8 mouse cellular contexts compared by ENCODE assay signal in the genomic region with DNA sequence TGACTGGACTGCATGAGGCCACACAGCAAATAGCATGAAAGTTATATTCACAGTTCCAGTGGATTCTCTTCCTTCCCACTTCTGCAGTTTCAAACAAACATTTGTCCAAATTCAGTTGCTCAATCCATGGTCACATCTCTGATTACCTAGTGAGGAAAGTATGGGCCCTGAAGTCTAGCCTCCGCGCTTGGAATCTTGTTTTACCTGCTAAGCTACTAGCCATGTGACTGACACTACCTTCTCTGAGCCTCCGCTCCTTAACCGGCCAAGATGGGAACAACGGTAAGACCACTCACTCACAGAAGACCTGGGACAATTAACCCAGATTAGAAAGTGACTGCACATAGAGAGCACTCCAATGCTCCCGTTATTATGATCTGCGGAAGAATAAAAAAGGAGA. TPM values are rescaled to one million over a fixed set of nuclear protein-coding genes. Genes with fewer than 3 reads are reported as not detected.
DNase-seq lines count a peak whose midpoint lies in the region; ATAC-seq and TF ChIP-seq lines count a peak whose summit lies in the region.

No protein-coding gene starts in this region.

- H3K9ac ChIP-seq in heart, adult 2 months (ENCODE audit: low read depth, low read length) = no peak overlapping the region; the same call in 1 of the 2 replicates
- H3K9ac ChIP-seq in intestine, embryonic 14.5 days (ENCODE audit: low read length) = peak overlapping the region; percentile 58

- no peak for DNase-seq in heart, adult 2 months
- no peak for DNase-seq in heart, postnatal 36 days
- no peak for DNase-seq in embryonic facial prominence, embryonic 10.5 days (ENCODE audit: low spot score)
- DNase-seq in intestine, embryonic 14.5 days (ENCODE audit: low spot score) = peak; percentile 69
- DNase-seq in midbrain, embryonic 10.5 days (ENCODE audit: low spot score) = no peak
- DNase-seq in cerebellum, adult 9-11 months = no peak
- no peak for DNase-seq in left cerebral cortex, postnatal 4 days
- DNase-seq in cerebellum, postnatal 10 days = no peak

- H3K9me3 ChIP-seq in embryonic facial prominence, embryonic 10.5 days = no peaks in the 10 kb centered on the region
- no peaks in the 10 kb centered on the region for H3K9me3 ChIP-seq in intestine, embryonic 14.5 days (ENCODE audit: control insufficient read depth, low read length)
- H3K9me3 ChIP-seq in midbrain, embryonic 10.5 days (replicated peaks) = no peaks in the 10 kb centered on the region

- peaks cover 2% of the 10 kb centered on the region for H3K4me1 ChIP-seq in heart, adult 2 months (ENCODE audit: control insufficient read depth, insufficient read depth, low read length)
- peaks cover 18% of the 10 kb centered on the region for H3K4me1 ChIP-seq in embryonic facial prominence, embryonic 10.5 days
- H3K4me1 ChIP-seq in intestine, embryonic 14.5 days (replicated peaks; ENCODE audit: control insufficient read depth, insufficient read depth, low read length) = no peaks in the 10 kb centered on the region
- H3K4me1 ChIP-seq in midbrain, embryonic 10.5 days = peaks cover 10% of the 10 kb centered on the region

- intact Hi-C loops in heart, adult 2 months (cut with DNase I) = no loop called here
- intact Hi-C loops in heart, postnatal 36 days (cut with DNase I) = no loop called here
- intact Hi-C loops in left cerebral cortex, postnatal 4 days (cut with DNase I) = no loop called here

- H3K4me2 ChIP-seq in intestine, embryonic 14.5 days (ENCODE audit: low read length) = peak overlapping the region; percentile 68

- H3K27ac ChIP-seq in heart, adult 2 months = peak overlapping the region; percentile 34
- peak overlapping the region; percentile 36 for H3K27ac ChIP-seq in embryonic facial prominence, embryonic 10.5 days (replicated peaks)
- H3K27ac ChIP-seq in intestine, embryonic 14.5 days (ENCODE audit: low read depth) = peak overlapping the region; percentile 81
- H3K27ac ChIP-seq in midbrain, embryonic 10.5 days (replicated peaks) = peak overlapping the region; percentile 61; the same call in 1 of the 2 replicates

- 28% methylated on average over 7 of the region's 7 CpGs for WGBS in heart, adult 2 months
- WGBS in embryonic facial prominence, embryonic 10.5 days = 13% methylated on average over 7 of the region's 7 CpGs
- 13% methylated on average over 7 of the region's 7 CpGs for WGBS in intestine, embryonic 14.5 days
- 12% methylated on average over 7 of the region's 7 CpGs for WGBS in midbrain, embryonic 10.5 days

- H3K27me3 ChIP-seq in heart, adult 2 months (ENCODE audit: control insufficient read depth, insufficient read depth, low read length) = no peaks in the 10 kb centered on the region
- peaks cover 39% of the 10 kb centered on the region for H3K27me3 ChIP-seq in embryonic facial prominence, embryonic 10.5 days (replicated peaks; ENCODE audit: low read depth, poor library complexity, severe bottlenecking)
- H3K27me3 ChIP-seq in intestine, embryonic 14.5 days (replicated peaks; ENCODE audit: control insufficient read depth, insufficient read depth, low read length) = no peaks in the 10 kb centered on the region
- peaks cover 35% of the 10 kb centered on the region for H3K27me3 ChIP-seq in midbrain, embryonic 10.5 days (ENCODE audit: low read depth, poor library complexity, severe bottlenecking)

- no peak for TF ChIP-seq EP300 in heart, adult 2 months (IDR thresholded peaks at IDR 0.05; ENCODE audit: insufficient read depth, low read depth, low read length)

- peak; percentile 76; the same call in 1 of the 2 replicates for ATAC-seq in intestine, embryonic 14.5 days (replicated peaks; ENCODE audit: low FRiP score, low TSS enrichment, low read depth)

- TF ChIP-seq CTCF in heart, adult 2 months (IDR thresholded peaks at IDR 0.05) = no peak

- no peaks in the 10 kb centered on the region for H3K36me3 ChIP-seq in heart, adult 2 months (ENCODE audit: control insufficient read depth, insufficient read depth, low read length)
- H3K36me3 ChIP-seq in embryonic facial prominence, embryonic 10.5 days (replicated peaks) = no peaks in the 10 kb centered on the region
- no peaks in the 10 kb centered on the region for H3K36me3 ChIP-seq in intestine, embryonic 14.5 days (ENCODE audit: control insufficient read depth, insufficient read depth, low read length)
- no peaks in the 10 kb centered on the region for H3K36me3 ChIP-seq in midbrain, embryonic 10.5 days

- no peak for TF ChIP-seq POLR2A in heart, adult 2 months (IDR thresholded peaks at IDR 0.05; ENCODE audit: insufficient read depth, low read depth, low read length)

- H3K79me2 ChIP-seq in heart, adult 2 months (replicated peaks; ENCODE audit: control insufficient read depth, insufficient read depth, low read length) = no peaks in the 10 kb centered on the region

- peak overlapping the region; percentile 35 for H3K4me3 ChIP-seq in heart, adult 2 months
- H3K4me3 ChIP-seq in embryonic facial prominence, embryonic 10.5 days = peak overlapping the region; percentile 48
- H3K4me3 ChIP-seq in intestine, embryonic 14.5 days (ENCODE audit: low read depth, low read length) = peak overlapping the region; percentile 48
- H3K4me3 ChIP-seq in midbrain, embryonic 10.5 days = peak overlapping the region; percentile 54

RNA-seq across cellular contexts. Expression of gene 2310030G06Rik, which starts 0.5 kb away (rescaled TPM):
- 1 to 10 TPM; 2.9 to 4.3 TPM for total RNA-seq in heart, adult 2 months (2021)
- polyA plus RNA-seq in heart, adult 2 months (2012; rRNA removed) = 5.6 and 7.4 TPM in 2 replicates
- total RNA-seq in heart, postnatal 36 days (2021) = 1 to 10 TPM; 2.5 to 5.5 TPM
- 3.8 and 4.1 TPM in 2 replicates for polyA plus RNA-seq in embryonic facial prominence, embryonic 10.5 days (2016; fragmentation: Nextera tagmentation; extraction: Ambion mirVana)
- 10.3 and 12.7 TPM in 2 replicates for polyA plus RNA-seq in intestine, embryonic 14.5 days (2014; fragmentation: Nextera tagmentation; extraction: Ambion mirVana)
- 1.4 TPM in 2 replicates for polyA plus RNA-seq in midbrain, embryonic 10.5 days (2016; fragmentation: Nextera tagmentation; extraction: Ambion mirVana)
- 1 to 10 TPM; 1.8 to 2.0 TPM for total RNA-seq in left cerebral cortex, postnatal 4 days (2021)

RNA-seq across cellular contexts. Expression of gene Cryab, which starts 5.3 kb away (rescaled TPM):
- total RNA-seq in heart, adult 2 months (2021) = 1,000 to 10,000 TPM; 2,783 to 3,339 TPM
- 3,110 and 4,349 TPM in 2 replicates for polyA plus RNA-seq in heart, adult 2 months (2012; rRNA removed)
- 1,000 to 10,000 TPM; 2,657 to 2,874 TPM for total RNA-seq in heart, postnatal 36 days (2021)
- 12.3 and 12.9 TPM in 2 replicates for polyA plus RNA-seq in embryonic facial prominence, embryonic 10.5 days (2016; fragmentation: Nextera tagmentation; extraction: Ambion mirVana)
- polyA plus RNA-seq in intestine, embryonic 14.5 days (2014; fragmentation: Nextera tagmentation; extraction: Ambion mirVana) = 41.5 and 44.4 TPM in 2 replicates
- polyA plus RNA-seq in midbrain, embryonic 10.5 days (2016; fragmentation: Nextera tagmentation; extraction: Ambion mirVana) = 3.6 and 5.9 TPM in 2 replicates
- total RNA-seq in left cerebral cortex, postnatal 4 days (2021) = 10 to 100 TPM; 39.1 to 40.9 TPM

RNA-seq across cellular contexts. Expression of gene Hspb2, which starts 6.3 kb away (rescaled TPM):
- total RNA-seq in heart, adult 2 months (2021) = 100 to 1,000 TPM; 131 to 139 TPM
- polyA plus RNA-seq in heart, adult 2 months (2012; rRNA removed) = 201 and 224 TPM in 2 replicates
- total RNA-seq in heart, postnatal 36 days (2021) = 100 to 1,000 TPM; 132 to 137 TPM
- polyA plus RNA-seq in embryonic facial prominence, embryonic 10.5 days (2016; fragmentation: Nextera tagmentation; extraction: Ambion mirVana) = 2.8 and 3.7 TPM in 2 replicates
- 2.1 and 4.0 TPM in 2 replicates for polyA plus RNA-seq in intestine, embryonic 14.5 days (2014; fragmentation: Nextera tagmentation; extraction: Ambion mirVana)
- polyA plus RNA-seq in midbrain, embryonic 10.5 days (2016; fragmentation: Nextera tagmentation; extraction: Ambion mirVana) = 0.33 and 0.60 TPM in 2 replicates
- 1 to 10 TPM; 1.0 to 1.3 TPM for total RNA-seq in left cerebral cortex, postnatal 4 days (2021)

RNA-seq across cellular contexts. Expression of gene Dixdc1, which starts 6.5 kb away (rescaled TPM):
- 1 to 10 TPM; 3.4 to 5.4 TPM for total RNA-seq in heart, adult 2 months (2021)
- 2.6 and 4.9 TPM in 2 replicates for polyA plus RNA-seq in heart, adult 2 months (2012; rRNA removed)
- total RNA-seq in heart, postnatal 36 days (2021) = 1 to 10 TPM; 4.2 to 7.4 TPM
- 31.6 and 32.6 TPM in 2 replicates for polyA plus RNA-seq in embryonic facial prominence, embryonic 10.5 days (2016; fragmentation: Nextera tagmentation; extraction: Ambion mirVana)
- 7.7 and 8.6 TPM in 2 replicates for polyA plus RNA-seq in intestine, embryonic 14.5 days (2014; fragmentation: Nextera tagmentation; extraction: Ambion mirVana)
- polyA plus RNA-seq in midbrain, embryonic 10.5 days (2016; fragmentation: Nextera tagmentation; extraction: Ambion mirVana) = 20.6 and 21.8 TPM in 2 replicates
- total RNA-seq in left cerebral cortex, postnatal 4 days (2021) = 10 to 100 TPM; 65.3 to 66.0 TPM

RNA-seq across cellular contexts. Expression of gene Fdxacb1, which starts 22.2 kb away (rescaled TPM):
- 1 to 10 TPM; 4.7 to 5.1 TPM for total RNA-seq in heart, adult 2 months (2021)
- polyA plus RNA-seq in heart, adult 2 months (2012; rRNA removed) = 3.4 and 5.2 TPM in 2 replicates
- 1 to 10 TPM; 6.0 to 6.6 TPM for total RNA-seq in heart, postnatal 36 days (2021)
- polyA plus RNA-seq in embryonic facial prominence, embryonic 10.5 days (2016; fragmentation: Nextera tagmentation; extraction: Ambion mirVana) = 13.2 and 13.4 TPM in 2 replicates
- polyA plus RNA-seq in intestine, embryonic 14.5 days (2014; fragmentation: Nextera tagmentation; extraction: Ambion mirVana) = 13.5 and 15.4 TPM in 2 replicates
- polyA plus RNA-seq in midbrain, embryonic 10.5 days (2016; fragmentation: Nextera tagmentation; extraction: Ambion mirVana) = 12.1 and 12.8 TPM in 2 replicates
- total RNA-seq in left cerebral cortex, postnatal 4 days (2021) = 1 to 10 TPM; 5.9 to 8.3 TPM

Comparison
In these comparisons a context has a peak if more than half of its experiments do, and no peak if none do; other contexts are left out.
1. RNA of gene Cryab, which starts 5.3 kb away (polyA plus RNA-seq): 3,110 to 4,349 TPM in heart, adult 2 months; 41.5 to 44.4 TPM in intestine, embryonic 14.5 days, 12.3 to 12.9 TPM in embryonic facial prominence, embryonic 10.5 days and 3.6 to 5.9 TPM in midbrain, embryonic 10.5 days; every median in the first group is over 10 times any median in the second.
2. RNA of gene Hspb2, which starts 6.3 kb away (polyA plus RNA-seq): 201 to 224 TPM in heart, adult 2 months; 2.1 to 4.0 TPM in intestine, embryonic 14.5 days, 2.8 to 3.7 TPM in embryonic facial prominence, embryonic 10.5 days and 0.33 to 0.60 TPM in midbrain, embryonic 10.5 days; every median in the first group is over 10 times any median in the second.
3. Peak in every context shown above with its lines, with median percentiles within 50 percentile points of each other: H3K27ac ChIP-seq and H3K4me3 ChIP-seq.